In the genomic region with DNA sequence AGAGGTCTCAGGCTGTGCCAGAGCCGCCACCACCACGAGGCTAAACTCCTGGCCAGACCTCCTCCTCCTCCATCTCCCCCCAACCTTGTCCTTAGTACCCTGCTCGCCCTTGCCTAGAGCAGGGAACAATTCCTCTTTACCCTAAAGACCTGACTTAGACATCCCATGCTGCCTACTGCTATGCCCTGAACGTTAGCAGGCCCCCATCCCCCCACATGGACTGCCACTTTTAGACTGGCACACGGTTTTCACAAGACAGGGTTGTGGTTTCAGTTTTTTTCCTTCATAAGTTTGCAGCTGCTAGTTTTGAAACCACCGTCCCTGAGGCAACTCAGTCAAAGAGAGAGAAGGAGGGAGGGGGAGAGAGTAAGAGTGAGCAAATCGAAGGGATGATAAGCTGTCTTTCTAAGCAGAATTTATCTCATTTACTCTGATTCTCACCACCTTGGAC, we compare ENCODE assay signal across 9 mouse cellular contexts. TPM values are rescaled to one million over a fixed set of nuclear protein-coding genes. Genes with fewer than 3 reads are reported as not detected.
A peak's percentile ranks its signal among the peaks of the same experiment; 100 is the strongest.
DNase-seq lines count a peak whose midpoint lies in the region; ATAC-seq and TF ChIP-seq lines count a peak whose summit lies in the region.
"Had no signal": no experiment of that assay in that cellular context is flagged by ENCODE, and none has a peak within 500 bp of the region (broad histone marks: within the 10 kb centered on the region; RNA-seq: fewer than 3 reads in every experiment).

No protein-coding gene starts in this region.

- TF ChIP-seq CTCF in liver, postnatal 0 days (IDR thresholded peaks at IDR 0.05; ENCODE audit: low read depth) = no peak

- H3K27me3 ChIP-seq in liver, postnatal 0 days (ENCODE audit: insufficient read depth, low read length) = no peaks in the 10 kb centered on the region
- H3K27me3 ChIP-seq: midbrain, embryonic 13.5 days had no signal

- ATAC-seq in CD4-positive, CD25-positive, alpha-beta regulatory T cell, adult 4 months = peak; percentile 50
- peak; percentile 26; the same call in 1 of the 2 replicates for ATAC-seq in liver, postnatal 0 days
- ATAC-seq: midbrain, embryonic 13.5 days had no signal

- H3K9me3 ChIP-seq in liver, postnatal 0 days (ENCODE audit: low read length) = no peaks in the 10 kb centered on the region
- H3K9me3 ChIP-seq: midbrain, embryonic 13.5 days had no signal

- H3K9ac ChIP-seq in liver, postnatal 0 days (replicated peaks) = no peak overlapping the region
- H3K9ac ChIP-seq: midbrain, embryonic 13.5 days had no signal

- 21% methylated on average over 7 of the region's 7 CpGs for WGBS in liver, postnatal 0 days (ENCODE audit: insufficient replicate concordance)

- no peak for TF ChIP-seq EP300 in liver, postnatal 0 days (IDR thresholded peaks at IDR 0.05; ENCODE audit: low read depth)

- H3K27ac ChIP-seq in liver, postnatal 0 days (ENCODE audit: low read depth) = peak overlapping the region; percentile 84
- H3K27ac ChIP-seq: midbrain, embryonic 13.5 days had no signal

- no peaks in the 10 kb centered on the region for H3K36me3 ChIP-seq in liver, postnatal 0 days (replicated peaks; ENCODE audit: insufficient read depth, low read length)
- H3K36me3 ChIP-seq: midbrain, embryonic 13.5 days had no signal

- peak overlapping the region; percentile 57 for H3K4me2 ChIP-seq in liver, postnatal 0 days (ENCODE audit: low read depth, low read length)
- H3K4me2 ChIP-seq: midbrain, embryonic 13.5 days had no signal

- H3K4me1 ChIP-seq in liver, postnatal 0 days (ENCODE audit: insufficient read depth) = peaks cover 63% of the 10 kb centered on the region

- DNase-seq in B cell, adult 2 months = peak; percentile 76 to 79
- peak; percentile 65 for DNase-seq in liver, postnatal 0 days
- DNase-seq in spleen, adult 18-20 months = peak; percentile 66 to 71
- DNase-seq in frontal cortex, postnatal 25 days (ENCODE audit: low spot score in 2 of 2) = no peak
- no peak for DNase-seq in frontal cortex, postnatal 36 days (ENCODE audit: low spot score in 2 of 2)
- DNase-seq in urinary bladder, adult 2 months (ENCODE audit: low spot score) = no peak
- DNase-seq: retina, postnatal 1 day had no signal

- no peak overlapping the region for H3K4me3 ChIP-seq in liver, postnatal 0 days (ENCODE audit: low read depth, low read length)
- H3K4me3 ChIP-seq: midbrain, embryonic 13.5 days had no signal

RNA-seq across cellular contexts. Expression of gene Fli1, which starts 32.9 kb away (rescaled TPM):
- 100 to 1,000 TPM; 105 to 118 TPM for polyA plus RNA-seq in CD4-positive, CD25-positive, alpha-beta regulatory T cell, adult 4 months (2017; shearing (Covaris generic))
- 9.4 and 11.5 TPM in 2 replicates for polyA plus RNA-seq in liver, postnatal 0 days (2015; fragmentation: Nextera tagmentation; extraction: Ambion mirVana)
- polyA plus RNA-seq in urinary bladder, adult 2 months (2012; rRNA removed) = 6.0 and 7.6 TPM in 2 replicates

Comparison
In these comparisons a context has a peak if more than half of its experiments do, and no peak if none do; other contexts are left out.
1. DNase-seq: peak in B cell, adult 2 months (2 of 2), liver, postnatal 0 days (single experiment) and spleen, adult 18-20 months (2 of 2); none in frontal cortex, postnatal 25 days (0 of 2), frontal cortex, postnatal 36 days (0 of 2) and urinary bladder, adult 2 months (single experiment).